Mouse (Mus musculus) liver, embryonic 14.5 days (tissue): ENCODE measurements around the gene Leap2. TPM values are rescaled to one million over a fixed set of nuclear protein-coding genes. Genes with fewer than 3 reads are reported as not detected.
A peak's percentile ranks its signal among the peaks of the same experiment; 100 is the strongest.

Experiments
- ATAC-seq: fragments of 200-750 bp; cut with Nextera tagmentation; 2 replicates; pipeline ENCODE4 v1.8.0; 2017; ENCODE audit warnings: moderate number of reproducible peaks, mild to moderate bottlenecking, moderate library complexity; ENCODE audit not compliant: insufficient read depth
- DNase-seq, 3 experiments: peaks; one replicate each; pipeline ENCODE4 v3.0.0-alpha.2; 2012 to 2013; ENCODE audit warnings: low read depth in 3 of 3, low spot score in 3 of 3
- H3K27ac ChIP-seq: fragments of 300-500 bp; sonication (generic); 2 replicates; pipeline ENCODE4 v1.5.1; 2014; ENCODE audit warnings: moderate library complexity, mild to moderate bottlenecking, control low read depth, inconsistent platforms
- H3K27me3 ChIP-seq: fragments of 300-500 bp; sonication (generic); 2 replicates; pipeline ENCODE4 v1.6.1; 2014; ENCODE audit warnings: mild to moderate bottlenecking, low read length, moderate library complexity; ENCODE audit not compliant: control insufficient read depth, insufficient read depth
- H3K36me3 ChIP-seq: fragments of 300-500 bp; sonication (generic); replicated peaks from 2 replicates; pipeline ENCODE4 v1.6.1; 2014; ENCODE audit warnings: low read depth; ENCODE audit not compliant: control insufficient read depth, insufficient read depth
- H3K4me1 ChIP-seq, 2 experiments: fragments of 200-500 bp in 1 of 2; fragments of 300-500 bp in 1 of 2; sonication (generic) in 1 of 2; replicated peaks; 2 replicates each; pipeline ENCODE4 v1.6.1; 2012 to 2014; ENCODE audit warnings: antibody characterized with exemption in 1 of 2, inconsistent platforms in 1 of 2, low read length in 1 of 2; ENCODE audit not compliant: control insufficient read depth in 2 of 2, insufficient read depth in 2 of 2
- H3K4me2 ChIP-seq: fragments of 300-500 bp; sonication (generic); 2 replicates; pipeline ENCODE4 v1.6.1; 2014; ENCODE audit warnings: low read depth, mild to moderate bottlenecking, control low read depth, moderate library complexity
- H3K4me3 ChIP-seq, 2 experiments: fragments of 200-500 bp in 1 of 2; fragments of 300-500 bp in 1 of 2; sonication (generic) in 1 of 2; 2 replicates each; pipeline ENCODE4 v1.5.1; 2012 to 2014; ENCODE audit warnings: low read depth in 2 of 2, low read length in 2 of 2, mild to moderate bottlenecking in 2 of 2, control low read depth in 1 of 2, inconsistent platforms in 1 of 2, moderate library complexity in 1 of 2; ENCODE audit not compliant: insufficient read depth in 1 of 2
- H3K9ac ChIP-seq: fragments of 300-500 bp; sonication (generic); replicated peaks from 2 replicates; pipeline ENCODE4 v1.6.1; 2014; ENCODE audit warnings: mild to moderate bottlenecking, control low read depth, moderate library complexity
- H3K9me3 ChIP-seq: fragments of 300-500 bp; sonication (generic); 2 replicates; pipeline ENCODE4 v1.6.1; 2016; ENCODE audit warnings: low read length, mixed read lengths; ENCODE audit not compliant: control insufficient read depth
- CTCF ChIP-seq: IDR thresholded peaks from 2 replicates; pipeline ENCODE4 v1.5.1; 2016; ENCODE audit warnings: antibody characterized with exemption, low read depth, control low read depth
- EP300 ChIP-seq: IDR thresholded peaks from 2 replicates; pipeline ENCODE4 v1.6.1; 2016; ENCODE audit warnings: antibody characterized with exemption, low read depth
- WGBS: fragments of 180-500 bp; shearing (Covaris S2); extraction: QIAGEN DNeasy Blood & Tissue Kit; methylation state at CpG from one replicate; pipeline ENCODE4 v1.1.7; 2014; ENCODE audit not compliant: insufficient replicate concordance; 5-methylcytosine and 5-hydroxymethylcytosine counted together
- polyA plus RNA-seq, 2 experiments: library from polyadenylated mRNA; depleted of rRNA in 1 of 2; stranded (reverse) in 1 of 2; unstranded in 1 of 2; fragments of >200 nt; fragmentation: Nextera tagmentation in 1 of 2; extraction: Ambion mirVana in 1 of 2; gene quantifications; 2 replicates each; pipeline versions ENCODE4 v1.2.1 to v1.2.3; 2012 to 2014

Gene Leap2
- polyA plus RNA-seq, 2 experiments: 16.3 to 42.7 TPM

DNA sequence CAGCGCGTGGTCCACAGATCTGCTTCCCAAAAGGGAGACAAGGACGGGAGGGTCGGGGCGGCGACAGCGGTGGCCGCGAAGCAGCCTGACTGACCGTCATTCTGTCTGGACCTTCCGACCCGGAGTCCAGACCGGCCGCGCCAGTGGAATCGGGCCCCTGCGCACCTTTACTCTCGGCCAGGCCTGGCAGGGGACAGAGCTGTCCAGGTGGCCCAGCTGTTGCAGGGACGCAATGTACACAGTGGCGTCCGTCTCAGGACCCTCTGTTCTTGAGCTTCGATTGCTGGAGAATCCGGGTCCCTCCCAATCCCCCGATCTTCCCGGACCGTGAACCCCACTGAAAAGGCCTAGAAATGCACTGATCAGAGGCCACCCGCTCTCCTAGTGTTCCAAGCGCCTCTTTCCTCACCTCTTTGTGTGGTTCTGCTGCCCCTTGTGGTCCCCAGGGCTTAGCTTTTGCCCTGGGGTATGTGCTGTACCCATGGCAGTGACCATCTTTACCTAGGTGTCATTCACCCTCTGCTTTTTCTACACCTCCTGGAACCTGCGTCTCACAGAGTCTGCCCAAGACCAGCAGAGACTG is 34.5 kb upstream of the Leap2 start:
- Histone ChIP-seq H3K4me2 (peak overlapping the region; percentile 39), H3K27ac (no peak overlapping the region), H3K9me3 (no peaks in the 10 kb centered on the region), H3K9ac (no peak overlapping the region; the same call in 1 of the 2 replicates), H3K4me3 (peak overlapping the region; percentile 45 to 48), H3K4me1 (peaks cover 0 to 5% of the 10 kb centered on the region in 2 experiments; a peak in 2 of 4 replicates), H3K27me3 (peaks cover 26% of the 10 kb centered on the region), H3K36me3 (no peaks in the 10 kb centered on the region)
- ATAC-seq (peak; percentile 33; the same call in 1 of the 2 replicates), DNase-seq (no peak)
- no peak for TF ChIP-seq EP300
- TF ChIP-seq CTCF: peak; percentile 39
- WGBS: 9% methylated on average over 29 of the region's 29 CpGs

GRCm38 (mm10) chr11:53456474-53457371 is 33.8 kb upstream of the Leap2 start, which contains the start of the genes Gm10447 and Shroom1:
Gene Gm10447, minus strand, starts transcription at chr11:53457110.
Gene Shroom1, plus strand, starts transcription at chr11:53457205.
- DNase-seq: no peak
- TF ChIP-seq CTCF (peak; percentile 28), EP300 (no peak)
- Histone ChIP-seq H3K36me3 (no peaks in the 10 kb centered on the region), H3K27me3 (peaks cover 25% of the 10 kb centered on the region), H3K4me3 (peak within 1 kb of the TSS; percentile 45 to 48), H3K9me3 (no peaks in the 10 kb centered on the region), H3K4me2 (peak within 1 kb of the TSS; percentile 39), H3K4me1 (peaks cover 0 to 2% of the 10 kb centered on the region in 2 experiments; a peak in 2 of 4 replicates), H3K27ac (no peak within 1 kb of the TSS), H3K9ac (no peak within 1 kb of the TSS; the same call in 1 of the 2 replicates)
- peak; percentile 58 for ATAC-seq
- WGBS: 4% methylated on average over 40 of the region's 42 CpGs

GRCm38 (mm10) chr11:53453031-53453430 is 30.1 kb upstream of the Leap2 start:
- H3K4me1 ChIP-seq: peaks cover 0 to 2% of the 10 kb centered on the region in 2 experiments; a peak in 2 of 4 replicates
- no peaks in the 10 kb centered on the region for H3K9me3 ChIP-seq
- WGBS: 68% methylated on average over 5 of the region's 5 CpGs
- no peak for TF ChIP-seq EP300
- TF ChIP-seq CTCF: no peak
- no peak overlapping the region for H3K4me2 ChIP-seq
- no peak for ATAC-seq
- peaks cover 22% of the 10 kb centered on the region for H3K27me3 ChIP-seq
- H3K36me3 ChIP-seq: no peaks in the 10 kb centered on the region
- no peak for DNase-seq
- H3K9ac ChIP-seq: no peak overlapping the region
- H3K27ac ChIP-seq: no peak overlapping the region
- H3K4me3 ChIP-seq: no peak overlapping the region

DNA sequence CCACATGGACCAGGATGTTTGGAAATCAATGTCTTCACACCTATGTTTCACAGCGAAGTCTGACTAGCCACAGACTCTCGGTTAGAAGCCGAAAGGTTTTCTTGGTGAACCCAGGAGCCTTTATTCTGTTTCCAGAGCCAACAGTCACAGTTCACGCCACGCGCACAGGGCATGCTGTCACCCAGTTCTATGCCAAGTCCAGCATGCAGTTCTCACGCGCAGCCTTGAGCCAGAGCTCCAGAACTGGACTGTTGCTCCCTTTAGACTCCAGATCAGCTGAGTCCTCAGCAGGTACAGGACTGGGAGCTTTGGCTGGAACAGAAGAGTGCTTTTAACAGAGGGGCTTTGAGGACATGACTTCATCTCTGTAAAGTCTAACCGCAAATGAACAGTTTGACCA is 29.4 kb upstream of the Leap2 start:
- ATAC-seq (no peak), DNase-seq (no peak)
- WGBS: 87% methylated on average over 9 of the region's 9 CpGs
- TF ChIP-seq EP300: no peak
- Histone ChIP-seq H3K27me3 (peaks cover 16% of the 10 kb centered on the region), H3K9me3 (no peaks in the 10 kb centered on the region), H3K4me2 (no peak overlapping the region), H3K9ac (no peak overlapping the region), H3K36me3 (no peaks in the 10 kb centered on the region), H3K4me1 (peaks cover 0 to 2% of the 10 kb centered on the region in 2 experiments; a peak in 2 of 4 replicates), H3K27ac (no peak overlapping the region), H3K4me3 (no peak overlapping the region)

DNA sequence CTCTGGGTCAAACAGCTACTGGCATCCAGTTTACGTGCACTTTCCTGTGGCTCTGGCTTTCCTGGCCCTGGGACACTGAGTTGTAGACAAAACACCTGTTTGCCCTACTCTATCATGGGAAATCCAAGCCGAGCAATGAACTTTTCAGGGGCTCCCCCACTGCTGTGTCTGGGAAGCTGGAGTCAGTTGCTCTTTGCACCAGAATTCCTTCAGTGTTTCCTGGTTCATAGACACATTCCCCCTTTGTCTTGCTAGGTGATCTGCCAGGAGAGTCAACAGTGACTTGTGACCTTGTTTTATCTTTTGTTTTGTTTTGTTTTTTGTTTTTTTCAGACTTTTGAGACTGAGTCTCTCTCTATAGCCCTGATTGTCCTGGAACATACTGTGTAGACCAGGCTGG is 28.4 kb upstream of the Leap2 start:
- DNase-seq (no peak), ATAC-seq (no peak)
- H3K4me2 ChIP-seq: no peak overlapping the region
- WGBS: 61% methylated on average over 2 of the region's 2 CpGs
- H3K36me3 ChIP-seq: no peaks in the 10 kb centered on the region
- H3K4me3 ChIP-seq: no peak overlapping the region
- H3K4me1 ChIP-seq: peaks cover 0 to 2% of the 10 kb centered on the region in 2 experiments; a peak in 2 of 4 replicates
- H3K27ac ChIP-seq: no peak overlapping the region
- no peak overlapping the region for H3K9ac ChIP-seq
- H3K9me3 ChIP-seq: no peaks in the 10 kb centered on the region
- TF ChIP-seq EP300 (no peak), CTCF (no peak)
- H3K27me3 ChIP-seq: peaks cover 5% of the 10 kb centered on the region
